Mouse (Mus musculus): ENCODE results near the gene Lsm6. TPM values are rescaled to one million over a fixed set of nuclear protein-coding genes. Genes with fewer than 3 reads are reported as not detected.

Lsm6 gene
- polyA plus RNA-seq (2012): 0.54 and 0.67 TPM in 2 replicates

- Histone ChIP-seq H3K4me3 (replicated peaks) (peak within 1 kb of the TSS; percentile 88), H3K36me3 (ENCODE audit: control insufficient read depth) (peaks cover 36% of the 10 kb centered on the region), H3K9me3 (ENCODE audit: control insufficient read depth, low read length) (no peaks in the 10 kb centered on the region), H3K27me3 (ENCODE audit: control insufficient read depth) (no peaks in the 10 kb centered on the region), H3K4me1 (ENCODE audit: control insufficient read depth) (peaks cover 19% of the 10 kb centered on the region)
- TF ChIP-seq TAL1 (IDR thresholded peaks at IDR 0.05; ENCODE audit: low read length): no peak
Measured at GRCm38 (mm10) chr8:78820673-78821310, at the start of gene Lsm6. TSS of gene Lsm6 (minus strand) at chr8:78821140.

- TF ChIP-seq GATA1 (IDR thresholded peaks at IDR 0.05; ENCODE audit: low read length) (no peak), TAL1 (IDR thresholded peaks at IDR 0.05; ENCODE audit: low read length) (no peak)
- Histone ChIP-seq H3K36me3 (ENCODE audit: control insufficient read depth) (no peaks in the 10 kb centered on the region), H3K4me3 (replicated peaks) (no peak overlapping the region), H3K9me3 (ENCODE audit: control insufficient read depth, low read length) (no peaks in the 10 kb centered on the region), H3K27me3 (ENCODE audit: control insufficient read depth) (no peaks in the 10 kb centered on the region), H3K4me1 (ENCODE audit: control insufficient read depth) (no peaks in the 10 kb centered on the region)
Measured at GRCm38 (mm10) chr8:78867036-78867435, 46.1 kb upstream of the Lsm6 start.

- Histone ChIP-seq H3K9me3 (ENCODE audit: control insufficient read depth, low read length) (no peaks in the 10 kb centered on the region), H3K4me1 (ENCODE audit: control insufficient read depth) (no peaks in the 10 kb centered on the region), H3K4me3 (replicated peaks) (no peak overlapping the region), H3K36me3 (ENCODE audit: control insufficient read depth) (no peaks in the 10 kb centered on the region), H3K27me3 (ENCODE audit: control insufficient read depth) (no peaks in the 10 kb centered on the region)
- TF ChIP-seq TAL1 (IDR thresholded peaks at IDR 0.05; ENCODE audit: low read length): no peak
- no peak for TF ChIP-seq GATA1 (IDR thresholded peaks at IDR 0.05; ENCODE audit: low read length)
Measured at GRCm38 (mm10) chr8:78863001-78863400, 42.1 kb upstream of the Lsm6 start.

DNA sequence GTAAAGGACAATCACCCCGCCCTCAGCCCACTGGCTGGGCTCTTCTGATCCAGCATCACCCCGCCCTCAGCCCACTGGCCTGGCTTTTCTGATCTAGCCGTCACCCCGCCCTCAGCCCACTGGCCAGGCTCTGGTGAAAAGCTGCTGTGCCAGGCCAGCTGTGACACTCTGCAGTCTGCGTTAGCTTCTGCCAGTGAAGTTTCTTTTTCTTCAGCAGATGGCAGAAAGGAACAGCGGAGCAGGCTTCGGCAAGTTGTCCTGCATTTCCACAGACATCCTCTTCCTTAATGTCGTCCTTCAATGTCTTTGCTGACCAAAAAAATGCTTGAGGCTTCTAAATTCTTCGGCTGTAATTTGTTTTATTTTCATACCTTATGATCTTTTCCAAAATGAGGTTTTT is 41.1 kb upstream of the Lsm6 start:
- TF ChIP-seq GATA1 (IDR thresholded peaks at IDR 0.05; ENCODE audit: low read length): no peak
- TF ChIP-seq TAL1 (IDR thresholded peaks at IDR 0.05; ENCODE audit: low read length): no peak
- Histone ChIP-seq H3K27me3 (ENCODE audit: control insufficient read depth) (no peaks in the 10 kb centered on the region), H3K4me1 (ENCODE audit: control insufficient read depth) (no peaks in the 10 kb centered on the region), H3K9me3 (ENCODE audit: control insufficient read depth, low read length) (no peaks in the 10 kb centered on the region), H3K36me3 (ENCODE audit: control insufficient read depth) (no peaks in the 10 kb centered on the region), H3K4me3 (replicated peaks) (no peak overlapping the region)

- no peaks in the 10 kb centered on the region for H3K27me3 ChIP-seq (ENCODE audit: control insufficient read depth)
- H3K4me1 ChIP-seq (ENCODE audit: control insufficient read depth): no peaks in the 10 kb centered on the region
- H3K9me3 ChIP-seq (ENCODE audit: control insufficient read depth, low read length): no peaks in the 10 kb centered on the region
- H3K4me3 ChIP-seq (replicated peaks): no peak overlapping the region
- TF ChIP-seq TAL1 (IDR thresholded peaks at IDR 0.05; ENCODE audit: low read length) (no peak), GATA1 (IDR thresholded peaks at IDR 0.05; ENCODE audit: low read length) (no peak)
- no peaks in the 10 kb centered on the region for H3K36me3 ChIP-seq (ENCODE audit: control insufficient read depth)
Measured at GRCm38 (mm10) chr8:78860789-78861188, 39.8 kb upstream of the Lsm6 start.

DNA sequence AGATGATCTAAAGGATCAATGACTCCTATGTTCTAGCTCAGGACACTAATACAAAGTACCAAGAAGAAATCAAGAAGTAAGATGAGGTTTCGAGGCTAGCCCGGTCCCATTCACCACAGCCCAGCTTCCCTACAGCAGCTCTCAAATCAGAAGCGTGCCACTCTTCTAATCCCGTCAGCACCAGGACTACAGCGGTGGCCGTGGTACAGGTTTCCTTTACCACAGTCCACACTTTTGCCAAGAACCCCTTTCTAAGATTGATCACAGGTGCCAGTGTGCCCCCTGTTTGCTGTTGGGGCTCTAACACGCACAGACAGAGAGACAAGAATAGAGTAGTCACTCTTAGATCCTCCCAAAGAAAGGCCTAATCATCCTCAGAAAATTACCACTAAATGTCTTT is 36.5 kb upstream of the Lsm6 start:
- Histone ChIP-seq H3K36me3 (ENCODE audit: control insufficient read depth) (no peaks in the 10 kb centered on the region), H3K4me1 (ENCODE audit: control insufficient read depth) (no peaks in the 10 kb centered on the region), H3K27me3 (ENCODE audit: control insufficient read depth) (no peaks in the 10 kb centered on the region), H3K9me3 (ENCODE audit: control insufficient read depth, low read length) (no peaks in the 10 kb centered on the region), H3K4me3 (replicated peaks) (no peak overlapping the region)
- no peak for TF ChIP-seq TAL1 (IDR thresholded peaks at IDR 0.05; ENCODE audit: low read length)

GRCm38 (mm10) chr8:78852279-78852678 is 31.3 kb upstream of the Lsm6 start:
- TF ChIP-seq TAL1 (IDR thresholded peaks at IDR 0.05; ENCODE audit: low read length): no peak
- TF ChIP-seq GATA1 (IDR thresholded peaks at IDR 0.05; ENCODE audit: low read length): no peak
- Histone ChIP-seq H3K4me3 (replicated peaks) (no peak overlapping the region), H3K4me1 (ENCODE audit: control insufficient read depth) (no peaks in the 10 kb centered on the region), H3K27me3 (ENCODE audit: control insufficient read depth) (no peaks in the 10 kb centered on the region), H3K36me3 (ENCODE audit: control insufficient read depth) (no peaks in the 10 kb centered on the region), H3K9me3 (ENCODE audit: control insufficient read depth, low read length) (no peaks in the 10 kb centered on the region)

GRCm38 (mm10) chr8:78847240-78847639 is 26.3 kb upstream of the Lsm6 start:
- Histone ChIP-seq H3K27me3 (ENCODE audit: control insufficient read depth) (no peaks in the 10 kb centered on the region), H3K4me1 (ENCODE audit: control insufficient read depth) (no peaks in the 10 kb centered on the region), H3K4me3 (replicated peaks) (no peak overlapping the region), H3K36me3 (ENCODE audit: control insufficient read depth) (no peaks in the 10 kb centered on the region), H3K9me3 (ENCODE audit: control insufficient read depth, low read length) (no peaks in the 10 kb centered on the region)
- TF ChIP-seq GATA1 (IDR thresholded peaks at IDR 0.05; ENCODE audit: low read length) (no peak), TAL1 (IDR thresholded peaks at IDR 0.05; ENCODE audit: low read length) (no peak)

DNA sequence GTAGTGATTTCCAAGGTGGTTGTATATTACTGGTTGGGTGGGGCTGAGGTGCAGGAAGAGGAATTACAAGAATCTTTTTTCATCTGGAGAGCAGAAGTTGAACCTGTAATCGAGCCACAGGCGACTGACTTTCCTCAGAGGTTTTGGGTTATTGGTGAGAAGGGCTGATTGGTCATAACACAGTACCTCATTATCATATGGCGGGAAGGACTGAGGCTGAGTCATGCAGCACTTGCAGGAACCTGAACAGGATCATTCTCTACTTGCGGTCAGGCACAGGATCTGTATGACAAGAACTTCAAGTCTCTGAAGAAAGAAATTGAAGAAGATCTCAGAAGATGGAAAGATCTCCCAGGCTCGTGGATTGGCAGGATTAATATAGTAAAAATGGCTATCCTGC is 23.6 kb upstream of the Lsm6 start:
- Histone ChIP-seq H3K9me3 (ENCODE audit: control insufficient read depth, low read length) (no peaks in the 10 kb centered on the region), H3K36me3 (ENCODE audit: control insufficient read depth) (no peaks in the 10 kb centered on the region), H3K4me3 (replicated peaks) (no peak overlapping the region), H3K4me1 (ENCODE audit: control insufficient read depth) (no peaks in the 10 kb centered on the region), H3K27me3 (ENCODE audit: control insufficient read depth) (no peaks in the 10 kb centered on the region)
- TF ChIP-seq TAL1 (IDR thresholded peaks at IDR 0.05; ENCODE audit: low read length): no peak
- TF ChIP-seq GATA1 (IDR thresholded peaks at IDR 0.05; ENCODE audit: low read length): no peak
